Mouse (Mus musculus): ENCODE data around the gene Gabrg1.

Gene Gabrg1

GRCm38 (mm10) chr5:70842192-70843095, at the start of gene Gabrg1:
Gene Gabrg1, minus strand, starts transcription at chr5:70842617.
- no peak for TF ChIP-seq GATA4 (IDR thresholded peaks at IDR 0.05; ENCODE audit: insufficient replicate concordance, low read length)

GRCm38 (mm10) chr5:70884026-70884425, 41.6 kb upstream of the Gabrg1 start:
- TF ChIP-seq GATA4 (IDR thresholded peaks at IDR 0.05; ENCODE audit: insufficient replicate concordance, low read length) = no peak

- TF ChIP-seq GATA4 (IDR thresholded peaks at IDR 0.05; ENCODE audit: insufficient replicate concordance, low read length) = no peak
These were observed 27.7 kb upstream of the Gabrg1 start for GRCm38 (mm10) chr5:70870081-70870480.

GRCm38 (mm10) chr5:70843096-70843734, 798 bp upstream of the Gabrg1 start:
- no peak for TF ChIP-seq GATA4 (IDR thresholded peaks at IDR 0.05; ENCODE audit: insufficient replicate concordance, low read length)

GRCm38 (mm10) chr5:70818681-70819080, 23.7 kb downstream of the Gabrg1 start:
- no peak for TF ChIP-seq GATA4 (IDR thresholded peaks at IDR 0.05; ENCODE audit: insufficient replicate concordance, low read length)

GRCm38 (mm10) chr5:70736156-70736555, 106.3 kb downstream of the Gabrg1 start:
- no peak for TF ChIP-seq GATA4 (IDR thresholded peaks at IDR 0.05; ENCODE audit: insufficient replicate concordance, low read length)

GRCm38 (mm10) chr5:70704361-70704760, 138.1 kb downstream of the Gabrg1 start:
- no peak for TF ChIP-seq GATA4 (IDR thresholded peaks at IDR 0.05; ENCODE audit: insufficient replicate concordance, low read length)
